ENCODE assay signal across 8 mouse cellular contexts in genomic region chr9:40617036-40617675, GRCm38 (mm10). TPM values are rescaled to one million over a fixed set of nuclear protein-coding genes. Genes with fewer than 3 reads are reported as not detected.
A peak's percentile ranks its signal among the peaks of the same experiment; 100 is the strongest.
DNase-seq lines count a peak whose midpoint lies in the region; ATAC-seq lines count a peak whose summit lies in the region.

No protein-coding gene starts in this region.

- no peaks in the 10 kb centered on the region for H3K36me3 ChIP-seq in embryonic facial prominence, embryonic 15.5 days
- no peaks in the 10 kb centered on the region for H3K36me3 ChIP-seq in limb, embryonic 13.5 days

- H3K27me3 ChIP-seq in embryonic facial prominence, embryonic 15.5 days, result 0 out of 2 replicates have a peak, but pooled peaks cover 4% of the 10 kb centered on the region
- H3K27me3 ChIP-seq in limb, embryonic 13.5 days, result peaks cover 31% of the 10 kb centered on the region

- WGBS in embryonic facial prominence, embryonic 15.5 days, result 2% methylated on average over 20 of the region's 20 CpGs
- WGBS in limb, embryonic 13.5 days, result under 1% methylated on average over 20 of the region's 20 CpGs

- H3K9ac ChIP-seq in embryonic facial prominence, embryonic 15.5 days, result no peak overlapping the region
- peak overlapping the region; percentile 25; the same call in 1 of the 2 replicates for H3K9ac ChIP-seq in limb, embryonic 13.5 days

- DNase-seq in left cerebral cortex, postnatal 36 days (ENCODE audit: low spot score in 2 of 2), result peak; percentile 31 to 33
- DNase-seq in left cerebral cortex, postnatal 14 days (ENCODE audit: low spot score in 2 of 2), result no peak
- peak; percentile 74 for DNase-seq in retina, postnatal 1 day
- no peak for DNase-seq in urinary bladder, postnatal 14 days (ENCODE audit: low spot score)
- DNase-seq in frontal cortex, postnatal 14 days (ENCODE audit: low spot score in 2 of 2), result no peak
- DNase-seq in B cell, adult 2 months, result no peak

- peak overlapping the region; percentile 25 for H3K4me3 ChIP-seq in embryonic facial prominence, embryonic 15.5 days (replicated peaks)
- peak overlapping the region; percentile 26 for H3K4me3 ChIP-seq in limb, embryonic 13.5 days

- no peak for ATAC-seq in embryonic facial prominence, embryonic 15.5 days (ENCODE audit: insufficient number of reproducible peaks, low FRiP score, low TSS enrichment, low read depth)
- 0 out of 2 replicates have a peak, but pooled peaks have one; percentile 15 for ATAC-seq in limb, embryonic 13.5 days (ENCODE audit: low FRiP score, low read depth)

- no peaks in the 10 kb centered on the region for H3K9me3 ChIP-seq in embryonic facial prominence, embryonic 15.5 days (replicated peaks)
- H3K9me3 ChIP-seq in limb, embryonic 13.5 days, result no peaks in the 10 kb centered on the region

- peak overlapping the region; percentile 44 for H3K4me2 ChIP-seq in embryonic facial prominence, embryonic 15.5 days (replicated peaks)
- peak overlapping the region; percentile 61 for H3K4me2 ChIP-seq in limb, embryonic 13.5 days (replicated peaks)

- H3K4me1 ChIP-seq in embryonic facial prominence, embryonic 15.5 days, result peaks cover 24% of the 10 kb centered on the region
- H3K4me1 ChIP-seq in limb, embryonic 13.5 days, result peaks cover 39% of the 10 kb centered on the region

- intact Hi-C loops in left cerebral cortex, postnatal 36 days (cut with DNase I), result no loop called here
- intact Hi-C loops in left cerebral cortex, postnatal 14 days (cut with DNase I), result loop anchor here (10.0 kb wide), 1 partner anchor 202 kb away; no protein-coding TSS in a partner anchor

- H3K27ac ChIP-seq in embryonic facial prominence, embryonic 15.5 days (replicated peaks), result no peak overlapping the region
- H3K27ac ChIP-seq in limb, embryonic 13.5 days, result peak overlapping the region; percentile 10; the same call in 1 of the 2 replicates

RNA-seq across cellular contexts. Expression of gene Gm21915, which starts 53.3 kb away (rescaled TPM):
- total RNA-seq in left cerebral cortex, postnatal 36 days (2021), result not detected
- total RNA-seq in left cerebral cortex, postnatal 14 days (2021), result not detected
- not detected in 2 replicates for polyA plus RNA-seq in embryonic facial prominence, embryonic 15.5 days (2015; fragmentation: Nextera tagmentation; extraction: Ambion mirVana)
- not detected in 2 replicates for polyA plus RNA-seq in limb, embryonic 13.5 days (2015; fragmentation: Nextera tagmentation; extraction: Ambion mirVana)

Comparison
In these comparisons a context has a peak if more than half of its experiments do, and no peak if none do; other contexts are left out.
1. DNase-seq: peak in left cerebral cortex, postnatal 36 days (2 of 2) and retina, postnatal 1 day (single experiment); none in left cerebral cortex, postnatal 14 days (0 of 2), urinary bladder, postnatal 14 days (single experiment), frontal cortex, postnatal 14 days (0 of 2) and B cell, adult 2 months (0 of 2).